Mouse (Mus musculus): ENCODE data around the gene Sirt5.

Sirt5 gene

GRCm38 (mm10) chr13:43364985-43365824 is at the start of gene Sirt5:
Sirt5 (plus strand) TSS chr13:43365496.
- DNase-seq (ENCODE audit: low spot score in 2 of 2) = peak; percentile 78 to 81

GRCm38 (mm10) chr13:43317411-43317810 is 47.9 kb upstream of the Sirt5 start:
- DNase-seq (ENCODE audit: low spot score in 2 of 2) = no peak

- no peak for DNase-seq (ENCODE audit: low spot score in 2 of 2)
These were observed 45.9 kb upstream of the Sirt5 start for GRCm38 (mm10) chr13:43319396-43319795.

GRCm38 (mm10) chr13:43321492-43321891 is 43.8 kb upstream of the Sirt5 start:
- DNase-seq (ENCODE audit: low spot score in 2 of 2) = no peak

- no peak for DNase-seq (ENCODE audit: low spot score in 2 of 2)
These were observed 39.9 kb upstream of the Sirt5 start for GRCm38 (mm10) chr13:43325427-43325826.

GRCm38 (mm10) chr13:43331721-43332444 is 33.4 kb upstream of the Sirt5 start:
- DNase-seq (ENCODE audit: low spot score in 2 of 2) = no peak

- DNase-seq (ENCODE audit: low spot score in 2 of 2) = no peak
These were observed 32.7 kb upstream of the Sirt5 start for GRCm38 (mm10) chr13:43332591-43332990.

GRCm38 (mm10) chr13:43336425-43337221 is 28.7 kb upstream of the Sirt5 start:
- no peak for DNase-seq (ENCODE audit: low spot score in 2 of 2)

- DNase-seq (ENCODE audit: low spot score in 2 of 2) = no peak
These were observed 27.3 kb upstream of the Sirt5 start for GRCm38 (mm10) chr13:43338001-43338400.

- peak in 1 of 2 experiments; percentile 11 for DNase-seq (ENCODE audit: low spot score in 2 of 2)
These were observed 26.7 kb upstream of the Sirt5 start for GRCm38 (mm10) chr13:43338632-43339031.

GRCm38 (mm10) chr13:43346825-43347224 is 18.5 kb upstream of the Sirt5 start:
- DNase-seq (ENCODE audit: low spot score in 2 of 2) = no peak

- no peak for DNase-seq (ENCODE audit: low spot score in 2 of 2)
These were observed 15.9 kb upstream of the Sirt5 start for GRCm38 (mm10) chr13:43349376-43349775.

GRCm38 (mm10) chr13:43350489-43351169 is 14.7 kb upstream of the Sirt5 start:
- DNase-seq (ENCODE audit: low spot score in 2 of 2) = no peak

- no peak for DNase-seq (ENCODE audit: low spot score in 2 of 2)
These were observed 11.9 kb upstream of the Sirt5 start for GRCm38 (mm10) chr13:43353356-43353755.

- DNase-seq (ENCODE audit: low spot score in 2 of 2) = no peak
These were observed 10.9 kb upstream of the Sirt5 start for GRCm38 (mm10) chr13:43354362-43354761.

- DNase-seq (ENCODE audit: low spot score in 2 of 2) = no peak
These were observed 8.8 kb upstream of the Sirt5 start for GRCm38 (mm10) chr13:43356346-43357125.

- no peak for DNase-seq (ENCODE audit: low spot score in 2 of 2)
These were observed 4.8 kb upstream of the Sirt5 start for GRCm38 (mm10) chr13:43360534-43360933.

- DNase-seq (ENCODE audit: low spot score in 2 of 2) = no peak
These were observed 2.9 kb upstream of the Sirt5 start for GRCm38 (mm10) chr13:43362353-43362752.

GRCm38 (mm10) chr13:43365825-43366184 is 509 bp downstream of the Sirt5 start:
- DNase-seq (ENCODE audit: low spot score in 2 of 2) = no peak

- no peak for DNase-seq (ENCODE audit: low spot score in 2 of 2)
These were observed 4.8 kb downstream of the Sirt5 start for GRCm38 (mm10) chr13:43370063-43370462.

- no peak for DNase-seq (ENCODE audit: low spot score in 2 of 2)
These were observed 7.6 kb downstream of the Sirt5 start for GRCm38 (mm10) chr13:43372892-43373291.

All from frontal cortex, postnatal 14 days (tissue).